Mouse (Mus musculus) cerebellum, postnatal 10 days (tissue): ENCODE measurements at regions not wholly inside any gene's neighbourhood (a gene's known extent, or its start where the extent isn't known, plus 50 kb on each side); places are given as distances from the start of the nearest gene placed in this dataset.

Source experiments
- DNase-seq, 2 experiments: peaks; one replicate each; pipeline ENCODE4 v3.0.0; 2021; ENCODE audit warnings: mixed read lengths in 2 of 2

DNA sequence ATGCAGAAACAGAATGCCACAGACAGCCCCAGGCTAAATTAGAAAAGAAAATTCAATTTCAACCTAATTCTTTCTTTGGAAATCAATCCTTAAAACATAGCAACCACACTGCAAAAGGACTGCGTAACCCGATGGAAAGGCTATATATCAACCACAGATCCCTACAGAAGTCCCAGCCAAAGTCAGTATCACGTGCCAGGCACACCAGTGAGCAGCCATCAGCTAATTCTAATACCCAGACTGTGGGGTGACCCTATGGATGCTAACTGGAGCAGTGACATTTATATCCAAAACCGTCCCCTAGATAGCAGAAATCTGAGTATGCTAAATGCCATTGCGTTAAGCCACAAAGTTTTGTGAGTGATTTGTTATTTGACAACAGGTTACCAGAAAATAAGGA, 286.5 kb upstream of the N6amt1 start:
- peak; percentile 37 to 52 for DNase-seq

DNA sequence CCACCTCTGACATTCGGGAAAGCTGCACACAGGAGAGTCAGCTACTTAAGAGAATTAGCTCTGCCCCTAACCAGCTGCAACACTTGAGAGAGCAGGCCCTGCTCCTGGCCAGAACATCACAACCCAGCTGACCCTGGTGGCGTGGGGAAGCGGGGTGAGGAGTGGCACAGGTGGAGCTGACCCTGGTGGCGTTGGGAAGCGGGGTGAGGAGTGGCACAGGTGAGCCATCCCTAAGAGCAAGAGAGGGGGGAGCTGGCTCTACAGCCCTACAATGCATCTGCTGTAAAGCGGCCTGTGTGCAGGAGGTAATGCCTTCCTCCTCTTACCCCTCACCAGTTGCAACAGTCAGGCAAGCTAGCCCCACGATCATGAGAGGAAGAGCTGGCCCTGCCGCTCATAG, 293.5 kb upstream of the N6amt1 start:
- DNase-seq = no peak

DNA sequence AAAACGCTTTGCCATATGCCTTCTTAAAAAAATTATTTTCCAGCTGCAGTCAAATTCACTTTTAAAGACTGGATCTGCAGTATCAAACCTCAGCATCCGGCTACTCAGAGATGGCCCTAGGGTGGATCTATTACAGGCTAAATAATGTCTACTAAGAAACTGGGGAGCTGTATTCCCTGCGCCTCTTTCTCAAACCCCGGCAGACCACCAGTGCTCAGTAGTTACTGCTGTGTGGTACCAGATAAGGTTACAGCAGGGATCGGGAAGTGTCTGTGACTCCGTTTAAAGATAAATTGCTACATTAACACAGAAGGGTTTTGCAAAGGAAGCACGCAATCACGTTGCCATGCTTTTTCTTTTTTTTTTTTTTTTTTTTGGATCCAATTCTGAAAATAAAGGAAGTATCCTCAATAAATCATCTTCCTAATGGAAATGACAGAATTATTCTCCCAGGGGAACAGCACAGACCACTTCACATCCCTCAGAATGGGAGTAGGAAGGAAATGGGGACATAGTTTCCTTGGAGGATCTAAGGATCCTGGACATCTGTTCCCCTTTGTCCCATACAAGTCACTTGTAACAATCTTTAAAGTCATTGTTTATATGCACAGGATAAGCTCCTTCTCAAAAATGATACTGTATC, 304.1 kb upstream of the N6amt1 start:
- DNase-seq = no peak

DNA sequence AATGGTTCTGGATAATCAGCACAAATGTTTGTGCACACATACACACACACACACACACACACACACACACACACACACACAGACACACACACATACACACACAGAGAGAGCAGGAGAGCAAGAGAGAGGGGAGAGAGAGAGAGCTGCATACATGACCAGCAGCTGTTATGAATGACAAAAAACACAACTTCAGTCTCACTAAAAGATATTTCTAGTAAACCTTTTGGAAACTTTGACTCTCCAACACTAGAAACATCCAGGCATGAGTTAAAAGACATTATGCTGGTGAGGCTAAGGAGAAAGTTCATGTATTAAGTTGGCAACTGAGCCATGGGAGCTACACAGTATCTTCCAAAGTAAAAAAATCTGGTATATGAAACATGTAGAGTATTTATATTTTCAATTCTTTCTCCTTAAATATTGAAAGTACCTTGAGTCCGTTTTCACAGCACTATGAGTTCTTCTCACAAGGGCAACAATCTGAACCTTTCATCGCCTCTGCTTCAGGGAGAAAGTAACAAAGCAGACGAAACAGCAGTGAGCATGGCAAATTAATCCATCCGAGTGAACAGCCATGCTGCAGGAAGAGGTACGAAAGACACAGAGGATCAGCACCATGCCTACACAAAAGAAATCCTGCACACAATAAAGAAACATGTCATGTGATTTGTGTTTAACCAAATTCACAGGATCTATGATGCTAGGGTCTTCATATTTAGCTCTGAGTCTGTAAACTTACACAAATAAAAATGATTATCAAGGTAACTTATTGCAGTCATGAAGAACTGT, 309.0 kb upstream of the N6amt1 start:
- DNase-seq = no peak

DNA sequence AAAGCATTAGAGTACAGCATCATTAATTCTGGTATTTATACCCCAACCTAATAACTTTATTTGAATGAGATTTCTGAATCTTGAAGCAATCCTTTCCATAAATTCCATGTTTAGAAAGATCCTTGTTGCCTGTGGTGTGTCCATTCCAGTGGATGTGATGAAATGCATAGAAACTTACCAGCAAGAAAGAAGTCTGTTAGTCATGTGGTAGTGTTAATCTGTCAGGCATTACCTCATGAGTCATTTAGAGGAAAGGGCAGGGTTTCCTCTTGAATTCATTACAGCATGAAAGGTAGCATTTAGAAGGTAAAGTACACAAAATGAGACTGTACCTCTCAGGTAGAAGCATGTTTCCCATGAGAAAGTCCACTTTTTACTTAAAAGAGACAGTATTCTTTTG, 310.3 kb upstream of the N6amt1 start:
- no peak for DNase-seq

DNA sequence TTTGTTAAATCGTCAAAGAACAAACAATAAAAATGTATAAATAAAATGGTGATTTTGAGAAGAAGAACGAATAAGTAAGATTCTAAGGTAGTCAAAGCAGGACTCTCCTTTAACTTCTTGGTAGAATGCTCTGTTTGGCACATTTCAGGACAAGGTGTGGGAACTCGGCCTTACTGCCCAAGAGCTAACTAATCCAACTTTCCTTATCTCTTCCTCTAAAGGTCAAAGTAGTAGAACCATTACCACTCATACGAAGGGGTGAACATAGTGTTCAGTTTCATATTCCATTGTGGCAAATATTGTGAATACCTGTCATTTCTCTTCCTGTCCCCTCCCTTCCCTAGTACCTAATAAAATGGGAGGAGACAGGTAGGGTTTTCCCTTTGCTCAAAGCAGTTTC, 313.6 kb upstream of the N6amt1 start:
- DNase-seq = no peak

DNA sequence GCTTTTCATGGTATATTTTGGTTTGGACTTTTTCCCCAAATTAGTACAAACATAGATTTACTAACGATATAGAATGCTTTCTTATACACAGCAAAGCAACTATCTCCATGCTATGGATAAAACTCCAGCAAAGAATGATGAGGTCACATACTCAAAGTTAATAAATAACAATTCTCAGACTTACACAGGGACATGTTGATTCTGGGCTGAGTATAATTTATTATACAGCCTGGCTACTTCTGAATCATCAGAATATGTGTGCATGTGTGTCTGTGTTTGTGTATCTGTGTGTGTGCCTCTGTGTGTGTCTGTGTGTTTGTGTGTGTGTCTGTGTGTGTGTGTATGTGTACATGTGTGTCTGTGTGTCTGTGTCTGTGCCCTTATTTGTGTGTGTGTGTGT, 314.1 kb upstream of the N6amt1 start:
- no peak for DNase-seq

DNA sequence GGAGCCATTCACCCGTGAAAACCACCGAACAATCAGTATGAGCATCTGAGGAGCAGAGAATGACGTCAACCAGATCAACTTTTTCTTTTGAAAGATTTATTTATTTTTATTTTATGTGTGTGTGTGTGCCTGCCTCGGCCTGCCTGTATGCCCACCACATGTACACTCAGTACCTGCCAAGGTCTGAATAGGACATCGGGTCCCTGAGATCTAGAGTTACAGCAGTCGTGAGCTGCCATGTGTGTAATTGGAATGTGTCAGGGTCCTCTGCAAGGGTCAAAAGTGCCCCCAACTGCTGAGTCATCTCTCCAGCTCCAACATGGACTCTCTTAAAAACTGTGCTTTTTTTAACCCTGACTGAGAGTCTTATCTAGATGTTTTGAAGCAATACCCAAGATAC, 316.9 kb upstream of the N6amt1 start:
- no peak for DNase-seq

DNA sequence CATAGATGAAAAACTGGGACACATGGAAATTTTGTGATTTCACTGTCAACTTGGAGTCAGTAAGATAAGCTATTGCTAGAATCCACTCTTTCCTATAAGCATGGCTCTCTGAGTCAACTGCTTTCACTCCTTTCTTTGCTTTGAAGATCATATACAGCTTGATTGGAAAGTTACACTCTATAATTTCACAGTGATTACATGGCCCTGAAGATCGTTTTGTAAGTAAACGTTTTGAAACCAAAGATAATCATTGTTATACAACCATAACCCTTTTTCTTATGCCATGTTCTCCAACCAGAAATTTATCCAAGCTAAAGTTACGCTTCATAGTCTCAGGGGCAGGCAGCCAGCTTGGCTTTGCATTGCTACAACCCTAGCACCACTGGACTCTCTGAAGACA, 322.1 kb upstream of the N6amt1 start:
- no peak for DNase-seq

DNA sequence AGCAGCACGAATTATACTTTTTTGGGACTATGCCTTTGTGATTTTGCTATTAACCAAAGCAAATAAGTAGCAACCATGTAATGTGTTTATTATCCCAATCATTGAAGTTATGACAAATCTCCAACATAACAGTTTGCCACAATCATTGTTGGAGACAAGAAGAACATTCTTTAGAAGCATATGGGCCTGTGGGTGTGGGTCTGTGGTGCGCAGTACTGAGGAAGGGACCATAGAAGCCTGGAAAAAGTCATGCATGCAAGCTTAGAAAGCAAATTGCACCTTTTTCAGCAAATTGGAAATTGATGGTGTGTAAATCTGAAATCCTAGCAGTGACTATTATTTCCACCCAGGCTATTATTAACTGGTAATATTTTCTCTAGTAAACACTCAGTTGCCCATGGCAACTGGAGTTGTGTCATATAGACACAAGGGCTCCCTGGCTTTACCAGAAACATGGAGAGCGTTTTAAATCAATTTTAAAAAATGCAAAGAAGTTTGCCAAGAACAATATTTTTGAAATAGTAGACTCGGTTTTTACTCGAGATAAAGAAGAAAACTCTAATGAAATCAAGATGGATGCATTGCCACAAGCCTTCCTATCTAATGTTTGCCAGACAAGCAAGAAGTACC, 325.4 kb upstream of the N6amt1 start:
- DNase-seq = no peak

DNA sequence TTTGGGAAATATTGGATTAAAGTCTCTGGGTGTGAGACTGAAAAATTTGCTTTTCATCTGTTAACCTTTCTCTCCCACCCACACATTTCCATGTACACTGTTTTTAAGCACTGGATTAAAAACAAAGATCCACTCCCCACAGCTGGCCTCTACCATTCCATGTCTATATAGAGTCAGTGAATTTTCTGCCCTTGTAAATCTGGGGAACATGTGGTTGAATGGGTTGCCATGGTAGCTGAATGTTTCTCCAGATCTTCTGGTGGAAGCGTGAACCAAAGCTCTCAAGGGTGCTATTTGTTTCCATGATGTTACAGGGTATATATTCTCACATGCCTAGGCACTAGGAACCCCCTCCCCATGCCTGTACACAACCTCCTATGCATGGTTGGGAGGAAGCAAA, 326.4 kb upstream of the N6amt1 start:
- DNase-seq = no peak

DNA sequence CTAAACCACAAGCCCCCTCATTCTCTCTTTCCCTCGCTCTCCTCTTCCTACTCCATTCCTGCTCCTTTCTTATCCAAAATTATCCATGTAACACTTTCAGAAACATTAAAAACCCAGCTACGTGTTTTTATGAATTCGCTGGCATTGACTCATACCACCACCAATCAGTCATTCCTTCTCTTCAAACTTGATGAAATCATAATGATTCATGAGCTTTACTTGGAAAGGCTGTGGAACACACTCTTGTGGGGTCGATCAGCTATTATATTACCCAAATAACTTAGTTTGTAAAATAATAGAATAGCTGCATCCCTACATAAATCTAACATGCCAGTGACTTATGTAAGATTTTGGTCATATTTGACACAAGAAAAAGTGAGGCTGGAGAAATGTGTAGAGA, 331.9 kb upstream of the N6amt1 start:
- no peak for DNase-seq

DNA sequence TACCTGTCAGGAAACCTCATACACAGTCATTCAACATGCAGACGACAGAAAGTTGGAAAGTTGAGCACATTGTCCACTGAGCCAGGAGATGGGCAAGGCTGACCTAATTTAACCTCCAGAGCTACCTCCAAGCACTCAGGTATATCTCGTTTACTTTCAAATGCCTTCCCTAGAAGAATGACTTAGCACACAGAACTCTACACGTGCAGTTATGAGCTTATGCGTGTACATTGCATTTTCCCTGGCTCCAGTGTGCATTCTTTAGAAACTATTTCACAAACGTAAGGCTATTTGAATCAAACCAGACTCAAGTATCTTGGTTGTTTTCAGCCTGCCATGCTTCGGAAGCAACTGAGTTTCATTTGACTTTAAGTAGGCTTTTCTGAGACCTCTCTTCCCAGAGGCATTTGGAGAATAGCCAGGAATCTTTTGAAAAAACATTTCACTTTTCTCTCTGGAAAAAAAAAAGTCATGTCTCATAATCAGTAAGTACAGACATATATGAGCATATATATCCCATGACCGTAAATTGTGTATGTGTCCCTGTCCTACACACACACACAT, 336.8 kb upstream of the N6amt1 start:
- no peak for DNase-seq

DNA sequence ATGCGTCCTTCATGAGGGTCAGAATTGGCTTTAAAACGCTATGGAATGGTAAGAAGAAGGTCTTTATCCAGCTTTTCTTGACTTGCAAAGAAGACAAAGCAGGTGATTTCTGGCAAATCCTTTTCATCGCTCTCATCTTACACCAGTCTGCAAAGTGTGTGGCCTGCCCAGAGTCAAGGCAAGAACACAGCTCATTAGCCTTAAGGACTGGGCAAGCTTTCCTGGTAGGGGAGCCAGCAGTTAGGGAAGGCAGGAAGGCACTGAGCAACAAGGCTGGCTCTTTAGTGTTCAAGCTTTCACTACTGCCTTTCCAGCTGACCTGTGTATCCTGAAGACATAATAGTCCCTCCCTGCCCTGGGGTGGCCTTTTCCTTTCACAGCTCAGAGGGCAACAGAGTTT, 352.4 kb upstream of the N6amt1 start:
- DNase-seq = peak; percentile 36 to 61

DNA sequence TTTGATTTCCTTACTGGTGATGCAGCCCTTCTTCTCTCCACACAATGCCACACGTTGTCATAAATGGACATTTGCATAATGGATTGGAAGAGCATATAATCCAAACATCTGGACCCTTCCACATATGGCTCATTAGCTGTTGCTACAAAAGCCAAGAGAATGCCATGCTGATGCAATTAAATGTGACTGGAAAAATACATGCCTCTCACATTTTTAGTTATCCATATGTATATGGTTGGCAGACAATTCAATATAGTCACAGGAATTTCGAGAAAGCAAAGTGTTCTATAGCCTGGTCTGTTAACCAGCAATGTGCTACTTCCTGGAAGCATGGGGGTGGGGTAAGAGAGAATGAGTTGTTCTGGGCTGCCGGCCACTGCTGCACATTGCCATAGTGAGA, 352.9 kb upstream of the N6amt1 start:
- peak; percentile 27 to 36 for DNase-seq

DNA sequence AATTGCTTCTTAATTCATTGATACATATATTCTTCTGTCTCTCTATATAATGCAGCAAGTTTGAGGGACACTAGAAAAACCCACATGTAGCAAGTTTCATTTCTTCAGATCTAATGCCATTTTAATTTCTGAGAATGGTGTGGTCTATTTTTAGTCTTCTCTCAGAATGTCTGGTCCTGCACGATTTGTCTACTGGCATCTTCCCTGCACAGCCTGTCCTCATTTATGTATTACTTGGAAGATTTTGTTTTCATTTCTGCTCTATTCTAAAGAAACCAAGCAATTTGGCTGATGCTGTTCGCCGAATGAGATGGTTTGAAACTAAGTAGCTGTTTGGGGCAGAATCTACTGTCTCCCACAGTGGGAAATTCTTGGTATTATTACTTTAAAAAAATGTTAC, 382.3 kb upstream of the N6amt1 start:
- DNase-seq = no peak

DNA sequence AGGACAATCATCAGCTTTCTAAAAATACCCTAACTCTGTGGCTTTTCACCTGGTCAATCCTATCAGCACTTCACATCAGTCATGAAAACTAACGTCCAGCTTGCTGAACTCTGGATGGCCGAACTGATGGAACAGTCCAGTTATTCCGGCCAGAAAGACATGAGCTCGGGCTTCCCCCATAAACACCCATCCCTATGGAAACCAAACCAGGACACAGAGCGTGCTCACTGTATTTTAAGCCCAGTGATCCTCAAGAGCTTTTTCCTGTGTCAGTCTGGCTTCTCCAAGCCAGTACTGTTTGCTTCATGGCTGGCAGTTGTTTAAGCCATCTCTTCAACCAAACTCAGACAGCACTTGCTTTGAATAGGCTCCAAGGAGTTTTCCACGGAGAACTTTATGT, 404.3 kb upstream of the N6amt1 start:
- DNase-seq = no peak

DNA sequence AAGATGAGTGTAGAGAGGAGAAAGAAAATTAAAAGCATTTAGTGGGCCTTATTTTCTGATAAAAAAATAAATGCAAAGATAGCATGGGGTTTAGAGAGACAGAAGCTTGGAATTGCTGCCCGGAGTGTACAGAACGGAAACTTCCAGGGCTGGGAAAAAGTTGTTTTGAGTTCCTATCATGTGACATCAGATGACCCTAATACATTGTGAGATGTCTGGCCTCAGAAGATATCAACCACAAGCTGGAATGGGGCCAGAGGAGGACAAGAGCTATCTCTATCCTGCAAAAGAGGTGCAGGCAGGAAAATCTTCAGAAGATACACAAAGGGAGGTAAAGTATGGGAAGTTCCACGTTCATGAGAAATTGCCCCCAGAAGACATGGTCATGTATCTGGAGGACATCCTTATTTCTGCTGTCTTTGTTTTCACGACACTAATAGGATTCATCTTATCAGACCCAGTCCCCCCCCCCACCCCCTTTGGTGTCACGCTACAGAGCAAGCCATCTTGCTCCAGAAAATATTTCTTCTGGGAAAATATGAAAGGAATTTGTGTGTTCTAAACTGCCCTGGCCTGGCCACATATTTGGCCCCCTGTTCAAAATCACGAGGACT, 408.3 kb upstream of the N6amt1 start:
- no peak for DNase-seq

DNA sequence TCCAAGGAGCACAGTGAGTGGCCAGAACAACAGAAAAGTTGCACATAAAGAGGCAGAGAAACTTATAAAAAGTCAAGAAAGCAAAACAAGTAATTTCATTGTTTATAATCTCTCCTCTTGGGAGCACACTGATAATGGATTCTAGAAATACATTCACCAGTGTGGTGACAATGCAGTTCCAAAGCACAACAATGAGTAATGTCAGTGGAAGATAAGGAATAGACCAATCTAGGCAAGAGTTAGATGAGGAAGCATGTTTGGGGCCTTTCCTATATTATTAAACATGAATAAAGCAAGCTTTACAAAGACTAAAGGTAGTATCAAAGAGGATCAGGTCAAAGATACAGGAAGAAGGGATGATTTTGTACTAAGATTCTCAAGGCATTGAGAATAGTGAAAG, 408.9 kb upstream of the N6amt1 start:
- DNase-seq = no peak

DNA sequence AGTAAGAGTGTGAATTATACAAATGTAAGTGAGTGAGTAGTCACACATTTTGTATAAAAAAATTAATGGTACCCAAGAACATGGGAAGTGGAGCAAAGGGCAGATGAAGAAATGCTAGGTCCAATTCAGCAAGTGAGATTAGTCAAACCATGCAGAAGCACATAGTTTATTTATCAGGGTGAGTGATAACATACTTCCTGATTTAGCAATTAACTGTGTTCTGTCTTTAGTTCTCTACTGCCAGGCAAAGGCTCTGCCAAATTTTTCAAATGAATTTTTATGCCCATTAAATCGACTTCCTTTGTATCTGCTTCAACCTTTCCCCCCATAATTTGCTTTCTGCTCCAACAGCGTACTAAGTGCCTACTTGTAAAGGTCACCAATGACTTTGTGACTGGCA, 419.0 kb upstream of the N6amt1 start:
- no peak for DNase-seq

DNA sequence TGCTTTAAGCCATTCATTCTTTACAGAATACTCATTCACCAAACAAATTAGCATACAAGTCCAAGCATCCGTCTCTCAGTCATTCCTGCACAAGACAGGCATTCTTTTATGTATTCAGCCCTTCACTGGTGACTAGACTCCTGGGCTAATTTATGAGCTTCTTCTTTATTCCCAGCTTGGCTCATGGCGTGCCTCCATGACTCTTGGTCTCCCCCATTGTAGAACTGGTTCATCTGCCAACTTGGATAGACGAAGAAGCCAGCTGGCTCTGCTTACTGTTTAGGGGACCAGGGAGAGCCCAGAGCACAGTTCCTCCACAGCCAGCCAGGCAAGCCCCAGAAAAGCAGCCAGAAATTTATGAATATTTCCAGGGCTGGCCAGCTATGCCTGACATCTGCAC, 421.2 kb upstream of the N6amt1 start:
- peak; percentile 90 to 93 for DNase-seq

DNA sequence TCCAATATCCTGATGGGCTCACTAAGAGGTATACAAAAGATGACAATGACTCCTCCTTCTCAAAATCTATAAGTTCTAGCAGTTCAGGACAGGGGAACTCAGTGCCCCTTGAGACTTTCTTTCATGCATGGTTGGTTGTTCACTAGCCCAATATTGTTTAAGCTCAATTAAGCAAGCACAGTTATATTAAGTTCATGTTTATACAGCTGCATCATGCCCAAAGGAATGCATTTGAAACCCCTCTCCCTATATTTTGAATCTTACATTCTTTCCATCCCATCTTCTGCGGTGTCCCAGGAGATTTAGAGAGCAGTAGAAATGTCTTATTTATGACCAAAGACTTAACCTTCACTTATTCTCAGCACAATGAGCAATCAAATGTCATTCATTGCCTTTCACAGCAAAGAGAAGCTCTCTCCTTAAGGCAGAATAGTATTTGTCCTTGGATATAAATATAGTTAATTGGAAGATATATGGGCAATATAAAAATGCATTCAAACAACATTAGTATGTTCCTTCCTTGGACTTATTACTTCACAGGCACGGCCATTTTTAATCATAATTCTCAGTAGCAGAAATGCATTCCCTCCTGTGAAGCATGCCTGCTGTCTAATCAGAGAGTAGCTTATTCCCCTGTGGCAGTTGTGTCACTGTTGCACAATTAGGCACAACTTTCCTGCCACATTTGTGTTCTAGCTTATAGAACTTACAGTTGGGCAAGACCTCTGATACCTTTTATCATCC, 455.8 kb upstream of the N6amt1 start:
- DNase-seq = no peak

DNA sequence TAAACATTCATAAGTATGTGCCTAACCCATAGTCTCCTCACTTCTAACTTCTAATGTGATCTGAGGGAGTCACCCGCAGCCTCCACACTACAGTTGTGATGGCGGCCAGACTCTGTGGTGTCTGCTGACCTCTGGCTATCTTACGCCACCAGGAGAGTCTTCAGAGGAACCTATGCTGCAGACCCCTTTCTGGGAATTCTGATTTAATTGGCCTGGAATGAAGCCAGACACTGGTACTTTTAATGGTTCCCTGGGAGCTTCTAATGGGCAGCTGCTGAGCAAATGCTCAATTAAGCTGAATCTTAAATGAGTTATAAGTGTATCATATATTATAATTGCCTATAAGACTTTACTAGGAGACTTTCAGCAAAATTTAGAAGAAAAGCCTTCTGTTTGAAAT, 459.0 kb upstream of the N6amt1 start:
- no peak for DNase-seq
